Mouse (Mus musculus) urinary bladder, postnatal 10 days (tissue): Measurements from ENCODE around the gene Igfbp3.

Source experiments
- DNase-seq: peaks from one replicate; pipeline ENCODE4 v3.0.0; 2022; ENCODE audit warnings: low spot score

Igfbp3 gene

GRCm38 (mm10) chr11:7211211-7211610 lies 2.5 kb downstream of the Igfbp3 start:
- no peak for DNase-seq

GRCm38 (mm10) chr11:7210343-7210742 lies 3.4 kb downstream of the Igfbp3 start:
- no peak for DNase-seq

GRCm38 (mm10) chr11:7203846-7204245 lies 9.9 kb downstream of the Igfbp3 start:
- DNase-seq: no peak

GRCm38 (mm10) chr11:7202206-7202605 lies 11.5 kb downstream of the Igfbp3 start:
- no peak for DNase-seq

- DNase-seq: no peak
These were observed 13.3 kb downstream of the Igfbp3 start for GRCm38 (mm10) chr11:7200393-7200783.

- no peak for DNase-seq
These were observed 13.9 kb downstream of the Igfbp3 start for GRCm38 (mm10) chr11:7199736-7200392.

GRCm38 (mm10) chr11:7198481-7199256 lies 15.1 kb downstream of the Igfbp3 start:
- DNase-seq: no peak

- DNase-seq: no peak
These were observed 15.7 kb downstream of the Igfbp3 start for GRCm38 (mm10) chr11:7198006-7198405.

- DNase-seq: no peak
These were observed 16.2 kb downstream of the Igfbp3 start, which contains the start of gene Igfbp1 for GRCm38 (mm10) chr11:7197491-7197941. Igfbp1 (plus strand) TSS chr11:7197782.

GRCm38 (mm10) chr11:7195312-7195685 lies 18.4 kb downstream of the Igfbp3 start:
- DNase-seq: no peak

GRCm38 (mm10) chr11:7194432-7195311 lies 19.1 kb downstream of the Igfbp3 start:
- no peak for DNase-seq

GRCm38 (mm10) chr11:7193134-7193533 lies 20.6 kb downstream of the Igfbp3 start:
- no peak for DNase-seq

GRCm38 (mm10) chr11:7192710-7193109 lies 21.0 kb downstream of the Igfbp3 start:
- DNase-seq: no peak

GRCm38 (mm10) chr11:7188469-7188868 lies 25.3 kb downstream of the Igfbp3 start, which contains the start of gene Gm11985:
Gm11985 (minus strand) TSS chr11:7188569.
- no peak for DNase-seq

GRCm38 (mm10) chr11:7187472-7187871 lies 26.3 kb downstream of the Igfbp3 start:
- no peak for DNase-seq

- no peak for DNase-seq
These were observed 29.3 kb downstream of the Igfbp3 start for GRCm38 (mm10) chr11:7184420-7184819.

GRCm38 (mm10) chr11:7182409-7183042 lies 31.2 kb downstream of the Igfbp3 start:
- DNase-seq: no peak

- DNase-seq: no peak
These were observed 34.4 kb downstream of the Igfbp3 start for GRCm38 (mm10) chr11:7179276-7179675.

- no peak for DNase-seq
These were observed 35.0 kb downstream of the Igfbp3 start for GRCm38 (mm10) chr11:7178724-7179123.

- DNase-seq: no peak
These were observed 40.1 kb downstream of the Igfbp3 start for GRCm38 (mm10) chr11:7173664-7174063.

GRCm38 (mm10) chr11:7169645-7170044 lies 44.1 kb downstream of the Igfbp3 start:
- DNase-seq: no peak

GRCm38 (mm10) chr11:7164416-7164815 lies 49.3 kb downstream of the Igfbp3 start:
- no peak for DNase-seq
